Mouse (Mus musculus): ENCODE measurements at regions not wholly inside any gene's neighbourhood (a gene's known extent, or its start where the extent isn't known, plus 50 kb on each side); places are given as distances from the start of the nearest gene placed in this dataset.

- Histone ChIP-seq H3K79me2 (ENCODE audit: control insufficient read depth, insufficient read depth, low read length) (no peaks in the 10 kb centered on the region), H3K27me3 (ENCODE audit: control insufficient read depth, insufficient read depth, low read length) (no peaks in the 10 kb centered on the region), H3K36me3 (ENCODE audit: control insufficient read depth, insufficient read depth, low read length) (no peaks in the 10 kb centered on the region), H3K27ac (replicated peaks; ENCODE audit: insufficient read depth, low read depth, low read length) (no peak overlapping the region), H3K9ac (ENCODE audit: low read depth, low read length) (no peak overlapping the region), H3K4me3 (ENCODE audit: insufficient read depth, low read depth, low read length) (no peak overlapping the region), H3K4me1 (ENCODE audit: control insufficient read depth, insufficient read depth, low read length) (no peaks in the 10 kb centered on the region)
- TF ChIP-seq POLR2A (IDR thresholded peaks at IDR 0.05; ENCODE audit: extremely low read depth, insufficient read depth, low read length): no peak
- no peak for TF ChIP-seq CTCF (IDR thresholded peaks at IDR 0.05; ENCODE audit: low read depth, low read length)
- 87% methylated on average over 21 of the region's 21 CpGs for WGBS
- DNase-seq (ENCODE audit: extremely low read depth, low read depth, low spot score): no peak
These were observed 260.4 kb upstream of the Tsc22d2 start for GRCm38 (mm10) chr3:58153874-58154756.

- TF ChIP-seq CTCF (IDR thresholded peaks at IDR 0.05; ENCODE audit: low read depth, low read length): no peak
- no peak for TF ChIP-seq POLR2A (IDR thresholded peaks at IDR 0.05; ENCODE audit: extremely low read depth, insufficient read depth, low read length)
These were observed 255.1 kb upstream of the Tsc22d2 start for GRCm38 (mm10) chr3:58159384-58159783.

GRCm38 (mm10) chr3:58162238-58162637 lies 252.3 kb upstream of the Tsc22d2 start:
- Histone ChIP-seq H3K36me3 (ENCODE audit: control insufficient read depth, insufficient read depth, low read length) (no peaks in the 10 kb centered on the region), H3K79me2 (ENCODE audit: control insufficient read depth, insufficient read depth, low read length) (no peaks in the 10 kb centered on the region), H3K9ac (ENCODE audit: low read depth, low read length) (no peak overlapping the region), H3K4me1 (ENCODE audit: control insufficient read depth, insufficient read depth, low read length) (no peaks in the 10 kb centered on the region; the same call in 1 of the 2 replicates), H3K4me3 (ENCODE audit: insufficient read depth, low read depth, low read length) (no peak overlapping the region), H3K27me3 (ENCODE audit: control insufficient read depth, insufficient read depth, low read length) (no peaks in the 10 kb centered on the region), H3K27ac (replicated peaks; ENCODE audit: insufficient read depth, low read depth, low read length) (no peak overlapping the region)
- no peak for DNase-seq (ENCODE audit: extremely low read depth, low read depth, low spot score)
- TF ChIP-seq CTCF (IDR thresholded peaks at IDR 0.05; ENCODE audit: low read depth, low read length) (no peak), POLR2A (IDR thresholded peaks at IDR 0.05; ENCODE audit: extremely low read depth, insufficient read depth, low read length) (no peak)
- WGBS: 34% methylated on average over 10 of the region's 10 CpGs

More at GRCm38 (mm10) chr3:58159384-58159783, 255.1 kb upstream of the Tsc22d2 start:
- Histone ChIP-seq H3K4me1 (ENCODE audit: control insufficient read depth, insufficient read depth, low read length) (no peaks in the 10 kb centered on the region; the same call in 1 of the 2 replicates), H3K27ac (replicated peaks; ENCODE audit: insufficient read depth, low read depth, low read length) (no peak overlapping the region), H3K36me3 (ENCODE audit: control insufficient read depth, insufficient read depth, low read length) (no peaks in the 10 kb centered on the region), H3K27me3 (ENCODE audit: control insufficient read depth, insufficient read depth, low read length) (no peaks in the 10 kb centered on the region), H3K79me2 (ENCODE audit: control insufficient read depth, insufficient read depth, low read length) (no peaks in the 10 kb centered on the region), H3K4me3 (ENCODE audit: insufficient read depth, low read depth, low read length) (no peak overlapping the region), H3K9ac (ENCODE audit: low read depth, low read length) (no peak overlapping the region)
- 53% methylated on average over 3 of the region's 3 CpGs for WGBS
- peak; percentile 42 for DNase-seq (ENCODE audit: extremely low read depth, low read depth, low spot score)

GRCm38 (mm10) chr3:58163806-58164205 lies 250.7 kb upstream of the Tsc22d2 start:
- Histone ChIP-seq H3K27ac (replicated peaks; ENCODE audit: insufficient read depth, low read depth, low read length) (no peak overlapping the region), H3K4me3 (ENCODE audit: insufficient read depth, low read depth, low read length) (no peak overlapping the region), H3K79me2 (ENCODE audit: control insufficient read depth, insufficient read depth, low read length) (no peaks in the 10 kb centered on the region), H3K4me1 (ENCODE audit: control insufficient read depth, insufficient read depth, low read length) (no peaks in the 10 kb centered on the region; the same call in 1 of the 2 replicates), H3K9ac (ENCODE audit: low read depth, low read length) (peak overlapping the region; percentile 5; the same call in 1 of the 2 replicates), H3K27me3 (ENCODE audit: control insufficient read depth, insufficient read depth, low read length) (no peaks in the 10 kb centered on the region), H3K36me3 (ENCODE audit: control insufficient read depth, insufficient read depth, low read length) (no peaks in the 10 kb centered on the region)
- DNase-seq (ENCODE audit: extremely low read depth, low read depth, low spot score): peak; percentile 74
- TF ChIP-seq POLR2A (IDR thresholded peaks at IDR 0.05; ENCODE audit: extremely low read depth, insufficient read depth, low read length) (no peak), CTCF (IDR thresholded peaks at IDR 0.05; ENCODE audit: low read depth, low read length) (peak; percentile 46)
- 8% methylated on average over 10 of the region's 10 CpGs for WGBS

- WGBS: 61% methylated on average over 2 of the region's 2 CpGs
- Histone ChIP-seq H3K27me3 (ENCODE audit: control insufficient read depth, insufficient read depth, low read length) (no peaks in the 10 kb centered on the region), H3K79me2 (ENCODE audit: control insufficient read depth, insufficient read depth, low read length) (no peaks in the 10 kb centered on the region), H3K4me3 (ENCODE audit: insufficient read depth, low read depth, low read length) (no peak overlapping the region), H3K9ac (ENCODE audit: low read depth, low read length) (no peak overlapping the region), H3K36me3 (ENCODE audit: control insufficient read depth, insufficient read depth, low read length) (no peaks in the 10 kb centered on the region), H3K4me1 (ENCODE audit: control insufficient read depth, insufficient read depth, low read length) (no peaks in the 10 kb centered on the region; the same call in 1 of the 2 replicates), H3K27ac (replicated peaks; ENCODE audit: insufficient read depth, low read depth, low read length) (no peak overlapping the region)
- TF ChIP-seq CTCF (IDR thresholded peaks at IDR 0.05; ENCODE audit: low read depth, low read length) (no peak), POLR2A (IDR thresholded peaks at IDR 0.05; ENCODE audit: extremely low read depth, insufficient read depth, low read length) (no peak)
- no peak for DNase-seq (ENCODE audit: extremely low read depth, low read depth, low spot score)
These were observed 247.9 kb upstream of the Tsc22d2 start for GRCm38 (mm10) chr3:58166628-58167027.

- DNase-seq (ENCODE audit: extremely low read depth, low read depth, low spot score): no peak
- H3K27me3 ChIP-seq (ENCODE audit: control insufficient read depth, insufficient read depth, low read length): no peaks in the 10 kb centered on the region
- 90% methylated on average over 3 of the region's 3 CpGs for WGBS
- no peak overlapping the region for H3K4me3 ChIP-seq (ENCODE audit: insufficient read depth, low read depth, low read length)
- H3K36me3 ChIP-seq (ENCODE audit: control insufficient read depth, insufficient read depth, low read length): no peaks in the 10 kb centered on the region
- TF ChIP-seq CTCF (IDR thresholded peaks at IDR 0.05; ENCODE audit: low read depth, low read length): no peak
- TF ChIP-seq POLR2A (IDR thresholded peaks at IDR 0.05; ENCODE audit: extremely low read depth, insufficient read depth, low read length): no peak
- H3K79me2 ChIP-seq (ENCODE audit: control insufficient read depth, insufficient read depth, low read length): no peaks in the 10 kb centered on the region
- H3K27ac ChIP-seq (replicated peaks; ENCODE audit: insufficient read depth, low read depth, low read length): no peak overlapping the region
- H3K9ac ChIP-seq (ENCODE audit: low read depth, low read length): no peak overlapping the region
- no peaks in the 10 kb centered on the region; the same call in 1 of the 2 replicates for H3K4me1 ChIP-seq (ENCODE audit: control insufficient read depth, insufficient read depth, low read length)
These were observed 247.4 kb upstream of the Tsc22d2 start for GRCm38 (mm10) chr3:58167121-58167520.

Data from liver, adult 2 months (tissue).